Mouse (Mus musculus) testis, adult 2 months (tissue): Measurements from ENCODE around the gene Tigar. TPM values are rescaled to one million over a fixed set of nuclear protein-coding genes. Genes with fewer than 3 reads are reported as not detected.

Experiments used
- H3K27ac ChIP-seq: fragments of 200-500 bp; 2 replicates; pipeline ENCODE4 v1.5.1; 2012; ENCODE audit warnings: low read depth, low read length; ENCODE audit not compliant: control insufficient read depth, insufficient read depth
- H3K27me3 ChIP-seq: fragments of 200-500 bp; 2 replicates; pipeline ENCODE4 v1.6.1; 2012; ENCODE audit warnings: mild to moderate bottlenecking, low read length, moderate library complexity; ENCODE audit not compliant: control insufficient read depth, insufficient read depth
- H3K36me3 ChIP-seq: fragments of 200-500 bp; 2 replicates; pipeline ENCODE4 v1.6.1; 2012; ENCODE audit warnings: mild to moderate bottlenecking, low read length; ENCODE audit not compliant: control insufficient read depth, insufficient read depth
- H3K4me1 ChIP-seq: fragments of 200-500 bp; 2 replicates; pipeline ENCODE4 v1.6.1; 2012; ENCODE audit warnings: low read length; ENCODE audit not compliant: control insufficient read depth, insufficient read depth
- H3K4me3 ChIP-seq: fragments of 200-500 bp; 2 replicates; pipeline ENCODE4 v1.5.1; 2012; ENCODE audit warnings: low read depth, mild to moderate bottlenecking, low read length, moderate library complexity, mixed read lengths; ENCODE audit not compliant: control insufficient read depth
- CTCF ChIP-seq: fragments of 200-500 bp; IDR thresholded peaks from 2 replicates; pipeline ENCODE4 v1.5.1; 2012; ENCODE audit warnings: low read depth, mild to moderate bottlenecking, inconsistent platforms, low read length, moderate library complexity; ENCODE audit not compliant: control insufficient read depth, insufficient read depth, insufficient replicate concordance
- POLR2A ChIP-seq: fragments of 200-500 bp; IDR thresholded peaks from 2 replicates; pipeline ENCODE4 v1.6.1; 2012; ENCODE audit warnings: low read depth, mild to moderate bottlenecking, inconsistent platforms, low read length, moderate library complexity; ENCODE audit not compliant: control insufficient read depth
- polyA plus RNA-seq: library from polyadenylated mRNA; depleted of rRNA; stranded (reverse); fragments of >200 nt; gene quantifications from 2 replicates; pipeline ENCODE4 v1.2.3, GENCODE M21; 2012

Gene Tigar
- polyA plus RNA-seq, 1 experiment: 6.7 TPM

- H3K27me3 ChIP-seq: peaks cover 13% of the 10 kb centered on the region
- H3K4me1 ChIP-seq: peaks cover 12% of the 10 kb centered on the region
- TF ChIP-seq POLR2A: no peak
- no peak for TF ChIP-seq CTCF
- H3K4me3 ChIP-seq: no peak overlapping the region; the same call in 1 of the 2 replicates
- H3K36me3 ChIP-seq: no peaks in the 10 kb centered on the region
- no peak overlapping the region for H3K27ac ChIP-seq
These were observed 42.3 kb upstream of the Tigar start for GRCm38 (mm10) chr6:127151565-127152105.

DNA sequence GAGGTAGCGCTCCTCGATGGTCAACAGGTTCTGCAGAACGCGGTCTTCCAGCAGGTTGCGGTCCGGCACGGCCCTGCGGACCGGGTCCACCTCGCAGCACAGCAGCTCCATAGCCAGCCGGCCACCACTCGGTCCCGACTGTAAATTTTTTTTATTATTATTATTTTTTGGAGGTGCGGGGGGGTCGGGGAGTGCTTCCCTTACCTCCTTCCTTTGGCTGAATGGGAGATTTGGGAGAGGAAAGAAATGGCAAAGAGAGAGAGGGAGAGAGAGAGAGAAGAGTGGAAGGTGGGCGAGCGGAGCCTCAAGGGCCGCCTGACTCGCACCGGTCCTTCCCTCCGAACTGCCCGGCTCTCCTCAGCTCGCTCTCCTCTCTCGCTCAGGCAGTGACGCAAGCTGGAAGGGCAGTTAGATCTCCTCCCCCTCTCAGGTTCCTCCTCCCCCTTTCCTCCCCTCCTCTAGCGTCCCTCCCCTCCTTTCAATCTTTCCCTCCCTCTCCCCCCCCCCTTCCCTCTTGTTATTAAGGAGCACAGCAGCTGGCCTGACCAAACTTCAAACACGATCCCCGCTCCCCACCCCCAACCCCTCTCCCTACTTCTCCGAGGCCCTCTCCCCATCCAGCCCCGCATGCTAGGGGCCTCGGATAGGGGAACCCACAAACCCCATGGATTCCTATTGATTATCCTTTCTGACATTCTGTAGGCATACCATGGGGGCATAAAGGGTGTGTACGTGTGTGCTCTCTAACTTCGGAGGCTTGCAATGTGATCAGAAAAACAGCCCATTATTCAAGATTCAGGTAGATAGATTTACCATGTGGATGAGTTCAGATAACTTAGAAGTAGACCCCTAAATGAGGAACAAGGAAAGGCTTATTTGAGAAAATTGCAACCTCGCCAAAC lies 41.6 kb upstream of the Tigar start:
- H3K4me1 ChIP-seq: peaks cover 14% of the 10 kb centered on the region

DNA sequence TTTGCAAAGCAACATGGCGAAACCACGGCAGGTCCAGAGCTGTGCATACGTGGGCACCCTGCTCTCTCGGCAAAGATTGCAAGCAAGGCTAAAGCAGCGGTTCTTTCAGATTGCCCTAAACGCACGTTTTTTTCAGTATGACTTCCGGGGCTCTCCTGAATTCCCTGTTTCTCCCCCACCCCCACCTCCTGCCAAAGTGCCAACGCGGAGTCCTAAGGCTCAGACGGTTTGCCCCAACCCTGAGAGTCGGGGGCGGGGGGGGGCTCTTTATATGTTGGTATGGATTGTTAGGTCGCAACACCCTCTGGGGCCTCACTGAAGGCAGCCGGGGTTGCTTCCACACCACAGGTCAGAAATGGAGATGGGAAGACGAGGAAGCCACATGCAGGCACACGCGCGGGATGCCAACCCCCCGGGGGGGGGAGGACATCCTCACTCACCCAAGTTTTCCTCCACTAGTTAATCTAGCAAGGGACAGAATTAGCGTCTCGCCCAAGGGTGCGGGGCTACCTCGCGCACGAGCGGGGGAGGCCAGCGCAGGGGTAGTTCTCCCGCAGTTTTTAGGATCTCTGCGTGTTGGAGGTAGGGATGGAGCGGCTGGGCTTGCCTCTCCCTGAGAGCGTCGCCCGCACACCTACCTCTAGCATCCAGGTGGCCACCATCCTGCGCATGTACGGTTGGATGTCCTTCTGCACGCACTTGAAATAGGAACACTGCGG lies 40.7 kb upstream of the Tigar start:
- H3K27me3 ChIP-seq: peaks cover 13% of the 10 kb centered on the region

More for the DNA sequence above, 41.6 kb upstream of the Tigar start:
- Histone ChIP-seq H3K36me3 (no peaks in the 10 kb centered on the region), H3K4me3 (peak overlapping the region; percentile 79), H3K27me3 (peaks cover 13% of the 10 kb centered on the region), H3K27ac (no peak overlapping the region)
- TF ChIP-seq POLR2A (peak; percentile 75; the same call in 1 of the 2 replicates), CTCF (no peak)

GRCm38 (mm10) chr6:127149303-127149943 lies 40.1 kb upstream of the Tigar start:
- H3K27ac ChIP-seq: peak overlapping the region; percentile 24; the same call in 1 of the 2 replicates
- H3K4me1 ChIP-seq: peaks cover 13% of the 10 kb centered on the region

More for the DNA sequence above, 40.7 kb upstream of the Tigar start:
- Histone ChIP-seq H3K4me3 (peak overlapping the region; percentile 79), H3K36me3 (no peaks in the 10 kb centered on the region), H3K4me1 (peaks cover 13% of the 10 kb centered on the region), H3K27ac (no peak overlapping the region)
- TF ChIP-seq CTCF: no peak
- TF ChIP-seq POLR2A: no peak

GRCm38 (mm10) chr6:127148526-127149302 lies 39.4 kb upstream of the Tigar start:
- H3K4me3 ChIP-seq: no peak overlapping the region; the same call in 1 of the 2 replicates
- TF ChIP-seq CTCF (no peak), POLR2A (no peak)
- H3K4me1 ChIP-seq: peaks cover 13% of the 10 kb centered on the region
- no peaks in the 10 kb centered on the region for H3K36me3 ChIP-seq
- H3K27me3 ChIP-seq: peaks cover 9% of the 10 kb centered on the region
- H3K27ac ChIP-seq: no peak overlapping the region

More at GRCm38 (mm10) chr6:127149303-127149943, 40.1 kb upstream of the Tigar start:
- H3K27me3 ChIP-seq: peaks cover 11% of the 10 kb centered on the region
- peak overlapping the region; percentile 79 for H3K4me3 ChIP-seq
- H3K36me3 ChIP-seq: no peaks in the 10 kb centered on the region
- TF ChIP-seq POLR2A (no peak), CTCF (no peak)

GRCm38 (mm10) chr6:127147665-127148064 lies 38.3 kb upstream of the Tigar start:
- no peaks in the 10 kb centered on the region for H3K36me3 ChIP-seq
- TF ChIP-seq CTCF (peak; percentile 97), POLR2A (no peak)

More at GRCm38 (mm10) chr6:127147665-127148064, 38.3 kb upstream of the Tigar start:
- no peak overlapping the region for H3K27ac ChIP-seq
- no peak overlapping the region for H3K4me3 ChIP-seq
- H3K27me3 ChIP-seq: peaks cover 2% of the 10 kb centered on the region
- peaks cover 10% of the 10 kb centered on the region for H3K4me1 ChIP-seq
